Mouse (Mus musculus): Measurements from ENCODE around the gene Zscan5b.
A peak's percentile ranks its signal among the peaks of the same experiment; 100 is the strongest.
"Not testable (repeated sequence)": the region's sequence is repeated elsewhere in the genome, so short reads cannot be mapped to it uniquely, and the experiment has no call there.

Gene Zscan5b

DNA sequence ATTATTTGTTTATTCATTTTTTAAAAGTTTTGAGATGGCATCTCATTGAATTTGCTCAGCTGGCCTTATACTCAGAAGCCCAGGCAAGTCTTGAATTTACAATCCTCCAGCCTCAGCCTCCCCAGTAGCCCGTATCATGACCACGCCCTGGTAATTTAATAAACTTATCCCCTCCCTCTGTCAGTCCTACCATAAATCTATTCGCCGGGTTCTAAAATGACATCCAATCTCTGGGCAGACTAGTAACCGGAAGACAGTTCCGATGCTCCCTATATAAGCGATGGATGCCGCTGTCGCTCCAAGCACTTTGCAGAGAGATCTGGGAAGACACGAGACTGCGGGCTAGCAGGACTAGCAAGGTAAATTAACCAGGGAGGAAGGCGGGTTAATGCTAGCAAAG is at the start of gene Zscan5b:
Gene Zscan5b, plus strand, starts transcription at position 301 of the 400 bp plus-strand sequence.
- no peak for DNase-seq (ENCODE audit: low spot score in 2 of 2)

DNA sequence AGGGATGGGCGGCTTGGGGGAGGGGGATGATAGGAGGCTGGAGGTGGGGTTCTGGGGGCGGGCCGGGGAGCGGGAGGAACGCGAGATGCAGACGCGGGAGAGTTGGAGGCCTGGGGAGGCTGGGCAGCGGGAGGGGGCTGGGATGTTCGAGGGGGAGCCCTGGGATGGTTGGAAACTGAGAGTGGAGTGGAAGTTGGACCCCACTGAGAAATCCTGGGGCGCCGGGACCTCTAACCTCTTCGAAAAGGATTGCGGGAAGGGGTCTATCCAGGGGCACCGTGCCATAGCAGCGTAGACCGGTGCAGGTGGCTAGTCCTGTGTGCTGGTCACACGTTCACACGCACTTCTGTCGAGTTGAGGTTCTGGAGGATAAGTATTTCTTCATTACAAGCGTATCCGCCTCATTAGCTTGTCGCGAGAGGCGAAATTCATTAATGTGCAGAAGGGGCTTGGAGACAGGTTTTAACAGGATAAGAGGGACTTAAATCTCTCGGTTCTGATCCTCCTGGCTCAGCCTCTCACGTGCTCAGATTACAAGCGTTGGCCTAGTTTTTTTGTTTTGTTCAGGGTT is 49.3 kb upstream of the Zscan5b start:
- DNase-seq (ENCODE audit: low spot score in 2 of 2): no peak

DNA sequence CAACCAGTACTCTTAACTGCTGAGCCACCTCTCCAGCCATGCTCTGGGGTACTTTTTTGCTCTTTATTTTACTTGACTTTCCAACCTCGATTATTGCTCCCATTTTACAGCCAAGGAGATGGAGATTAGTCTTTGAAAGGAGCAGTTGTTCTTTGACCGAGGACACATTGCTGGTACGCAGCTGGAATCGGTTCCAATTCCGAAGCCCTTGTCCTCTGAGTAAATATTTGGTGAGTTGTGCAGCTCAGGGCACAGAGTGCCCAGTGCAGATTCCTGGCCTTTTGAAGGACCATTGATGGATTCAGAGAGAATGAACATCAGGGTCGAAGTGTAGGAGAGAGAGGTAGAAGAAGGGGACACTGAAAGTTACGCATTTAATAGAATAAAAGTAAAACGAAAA is 48.2 kb upstream of the Zscan5b start:
- no peak for DNase-seq (ENCODE audit: low spot score in 2 of 2)

DNA sequence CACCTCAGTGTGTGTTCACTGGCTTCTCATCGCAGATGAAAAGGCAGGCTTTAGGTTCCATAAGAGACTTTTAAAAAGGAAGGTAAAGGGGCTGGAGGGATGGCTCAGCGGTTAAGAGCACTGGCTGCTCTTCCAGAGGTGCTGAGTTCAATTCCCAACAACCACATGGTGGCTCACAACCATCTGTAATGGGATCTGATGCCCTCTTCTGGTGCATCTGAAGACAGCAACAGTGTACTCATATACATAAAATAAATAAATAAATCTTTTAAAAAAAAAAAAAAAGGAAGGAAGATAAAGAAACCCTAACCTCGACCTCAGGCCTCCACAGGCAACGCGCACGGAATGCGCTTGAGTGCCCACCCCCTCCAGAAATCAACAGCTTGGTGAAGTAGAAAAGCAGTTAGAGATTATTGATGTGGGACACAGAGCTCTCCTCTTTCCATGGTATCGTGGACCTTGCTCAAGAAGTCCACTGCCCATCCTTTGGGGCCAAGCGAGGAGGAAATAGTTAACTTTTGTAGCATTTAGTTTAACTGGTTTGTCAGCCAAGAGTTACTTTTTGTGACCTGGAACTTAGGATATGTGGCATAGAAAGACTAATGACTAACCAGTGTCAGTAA is 47.6 kb upstream of the Zscan5b start:
- DNase-seq (ENCODE audit: low spot score in 2 of 2): not testable (repeated sequence)

DNA sequence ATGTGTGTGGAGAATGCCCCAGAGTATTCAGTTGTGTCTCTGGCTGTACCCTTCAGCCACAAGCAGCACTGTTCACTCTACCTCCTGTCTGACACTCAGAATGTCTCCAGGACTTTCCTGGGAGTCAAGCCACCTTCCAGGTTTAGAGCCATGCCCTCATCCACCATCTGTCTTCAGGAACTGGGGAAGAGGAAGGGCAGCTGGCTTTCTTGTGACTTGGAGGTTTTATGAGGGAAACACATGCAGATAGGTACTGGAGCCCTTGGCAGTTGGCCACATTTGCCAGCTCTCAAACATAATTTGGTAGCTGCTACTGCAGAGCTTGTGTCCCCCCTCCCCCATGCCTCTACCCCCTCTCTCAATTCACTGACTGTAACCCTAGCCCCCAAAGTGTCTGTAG is 43.1 kb upstream of the Zscan5b start:
- DNase-seq (ENCODE audit: low spot score in 2 of 2): no peak

DNA sequence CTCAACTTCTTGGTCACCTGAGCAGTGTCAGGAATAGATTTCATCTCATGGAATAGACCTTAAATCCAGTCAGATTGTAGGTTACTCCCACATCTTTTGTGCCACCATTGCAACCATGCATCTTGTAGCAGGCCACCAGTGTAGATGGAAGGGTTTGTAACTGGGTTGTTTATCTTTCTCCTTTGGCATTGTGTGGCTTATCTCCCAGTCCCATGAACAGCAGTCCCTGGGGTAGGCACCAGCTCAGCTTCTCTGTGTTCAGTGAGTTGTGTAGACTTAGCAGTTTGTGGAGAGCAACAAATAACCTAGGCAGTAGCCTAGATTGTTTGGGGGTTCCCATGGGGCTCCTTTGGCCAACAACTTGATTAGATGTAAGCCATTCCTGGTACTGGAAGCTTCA is 39.2 kb upstream of the Zscan5b start:
- no peak for DNase-seq (ENCODE audit: low spot score in 2 of 2)

DNA sequence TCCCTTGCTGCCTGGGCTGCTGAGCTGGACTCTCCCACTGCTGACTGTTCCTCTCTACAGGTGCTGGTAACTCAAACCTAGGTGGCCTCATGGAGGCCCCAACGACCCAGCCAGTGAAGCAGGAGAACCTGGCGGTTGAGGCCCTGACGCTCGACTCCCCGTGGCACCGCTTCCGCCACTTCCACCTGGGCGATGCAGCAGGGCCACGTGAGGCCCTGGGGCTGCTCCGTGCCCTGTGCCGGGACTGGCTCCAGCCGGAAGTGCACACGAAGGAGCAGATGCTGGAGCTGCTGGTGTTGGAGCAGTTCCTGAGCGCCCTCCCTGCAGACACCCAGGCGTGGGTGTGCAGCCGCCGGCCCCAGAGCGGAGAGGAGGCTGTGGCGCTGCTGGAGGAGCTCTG is 38.3 kb upstream of the Zscan5b start:
- no peak for DNase-seq (ENCODE audit: low spot score in 2 of 2)

DNA sequence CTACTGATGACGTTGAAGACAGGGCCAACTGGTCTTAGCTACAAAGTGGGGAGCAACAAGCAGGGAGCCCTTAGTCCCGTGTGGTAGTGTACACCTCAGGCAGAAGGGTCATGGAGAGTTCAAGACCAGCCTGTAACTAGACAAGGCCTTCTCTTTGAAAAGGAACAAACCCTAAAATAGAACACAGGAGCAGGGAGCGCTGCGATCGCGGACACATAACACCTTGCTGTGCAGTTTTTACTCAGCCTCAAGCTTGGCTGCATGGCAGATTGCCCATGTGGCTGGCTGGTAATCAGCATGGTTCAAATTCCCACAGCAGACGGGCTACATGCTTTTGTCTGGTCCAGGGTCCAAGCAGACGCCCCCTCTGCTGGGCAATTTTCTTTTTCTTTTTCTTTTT is 37.6 kb upstream of the Zscan5b start:
- no peak for DNase-seq (ENCODE audit: low spot score in 2 of 2)

DNA sequence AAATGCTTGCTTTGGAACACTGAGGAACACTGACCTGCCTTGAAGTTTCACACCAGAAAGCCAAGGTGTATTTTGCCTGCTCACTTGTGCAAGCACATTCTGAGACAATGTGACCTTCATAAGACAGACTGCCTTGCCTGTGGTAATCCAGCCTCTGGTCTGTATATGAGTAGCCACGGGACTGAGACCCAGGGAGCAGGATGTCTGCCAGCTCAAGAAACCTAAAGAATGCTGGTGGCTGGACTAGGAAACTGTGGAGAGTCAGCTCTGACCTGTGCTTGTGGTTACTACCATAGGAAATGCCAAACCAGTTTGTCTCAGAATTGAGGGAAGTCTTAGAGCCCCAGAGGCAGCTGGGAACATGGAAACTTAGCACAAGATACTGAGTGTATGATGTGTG is 36.7 kb upstream of the Zscan5b start:
- no peak for DNase-seq (ENCODE audit: low spot score in 2 of 2)

DNA sequence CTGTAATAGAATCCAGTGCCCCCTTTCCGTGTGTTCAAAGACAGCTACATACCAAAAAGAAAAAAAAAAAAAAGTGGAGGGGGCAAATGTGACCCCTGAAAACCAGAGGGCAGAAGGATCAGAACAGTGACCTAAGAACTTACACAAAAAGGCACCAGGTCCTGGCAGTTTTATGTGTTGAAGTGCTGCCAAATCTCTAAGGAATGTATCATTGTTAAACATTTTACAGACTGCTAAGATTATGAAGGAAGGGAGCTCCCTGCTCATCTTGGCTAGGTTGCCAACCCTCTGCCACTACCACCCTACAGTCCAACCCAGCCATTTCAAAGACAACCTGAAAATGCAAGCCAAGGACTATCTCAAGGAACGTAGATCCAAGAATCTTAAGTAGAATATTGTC is 35.9 kb upstream of the Zscan5b start:
- no peak for DNase-seq (ENCODE audit: low spot score in 2 of 2)

DNA sequence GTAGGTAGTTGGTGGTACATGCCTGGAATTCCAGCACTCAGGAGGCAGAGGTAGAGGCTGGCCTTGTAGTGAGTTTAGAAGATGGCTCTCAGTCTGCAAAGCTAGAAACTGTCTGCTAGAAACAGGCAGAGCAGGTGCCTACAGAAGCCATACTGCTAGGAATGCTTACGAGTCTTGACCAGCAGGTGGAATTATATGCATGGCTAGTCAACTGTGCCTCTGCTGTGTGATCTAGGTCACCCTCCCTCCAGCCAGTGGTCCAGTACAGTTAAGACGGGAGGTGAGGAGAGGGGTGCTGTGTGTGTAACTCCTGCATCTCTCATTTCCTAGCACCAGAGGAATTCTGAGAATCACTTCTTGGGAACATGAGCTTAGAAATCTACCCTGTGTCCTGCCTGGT is 35.3 kb upstream of the Zscan5b start:
- no peak for DNase-seq (ENCODE audit: low spot score in 2 of 2)

DNA sequence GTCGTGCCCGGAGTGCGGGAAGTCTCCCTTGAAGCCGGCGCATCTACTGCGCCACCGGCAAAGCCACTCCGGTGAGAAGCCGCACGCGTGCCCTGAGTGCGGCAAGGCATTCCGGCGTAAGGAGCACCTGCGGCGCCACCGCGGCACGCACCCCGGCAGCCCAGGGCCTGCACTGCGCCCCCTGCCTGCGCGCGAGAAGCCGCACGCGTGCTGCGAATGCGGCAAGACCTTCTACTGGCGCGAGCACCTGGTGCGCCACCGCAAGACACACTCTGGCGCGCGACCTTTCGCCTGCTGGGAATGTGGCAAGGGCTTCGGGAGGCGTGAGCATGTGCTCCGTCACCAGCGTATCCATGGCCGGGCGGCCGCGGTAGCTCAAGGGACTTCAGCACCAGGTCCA is 32.5 kb upstream of the Zscan5b start:
- DNase-seq (ENCODE audit: low spot score in 2 of 2): no peak

DNA sequence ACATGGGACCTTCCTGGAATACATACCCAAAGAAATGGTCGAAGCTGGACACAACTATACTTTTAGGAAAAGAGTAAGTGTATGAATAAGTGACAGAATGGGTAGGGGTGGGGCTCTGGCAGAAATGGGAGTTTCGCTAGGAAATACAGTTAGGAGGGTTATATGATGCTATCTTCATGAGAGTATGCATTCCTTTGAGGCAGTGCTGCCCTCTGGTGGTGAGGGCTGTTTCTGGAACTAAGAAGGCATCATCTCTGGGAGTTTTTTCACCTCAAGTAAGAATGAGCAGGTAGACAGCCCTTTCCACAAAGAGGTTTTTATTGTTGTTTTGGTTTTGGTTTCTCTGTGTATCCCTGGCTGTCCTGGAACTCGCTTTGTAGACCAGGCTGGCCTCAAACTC is 30.7 kb upstream of the Zscan5b start:
- DNase-seq (ENCODE audit: low spot score in 2 of 2): peak; percentile 22 to 79

DNA sequence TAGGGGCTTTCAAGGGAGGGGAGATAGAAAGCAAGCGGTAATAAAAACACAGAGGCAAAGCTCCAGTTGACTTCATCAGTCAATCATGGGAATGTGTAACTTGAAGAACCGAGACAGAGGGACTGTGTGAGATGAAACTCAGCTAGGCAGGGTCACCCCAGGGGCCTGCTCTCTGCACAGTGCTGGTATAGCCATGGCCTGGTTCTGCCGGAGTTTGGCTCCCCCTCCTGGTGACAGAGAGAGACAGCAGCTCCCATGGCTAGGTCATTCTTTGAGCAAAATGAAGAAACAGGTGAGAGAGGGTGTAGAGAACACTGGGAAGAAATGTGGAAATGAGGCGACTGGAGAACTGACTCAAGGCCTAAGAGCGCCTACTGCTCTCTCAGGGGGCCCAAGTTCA is 27.9 kb upstream of the Zscan5b start:
- DNase-seq (ENCODE audit: low spot score in 2 of 2): peak in 1 of 2 experiments; percentile 26

DNA sequence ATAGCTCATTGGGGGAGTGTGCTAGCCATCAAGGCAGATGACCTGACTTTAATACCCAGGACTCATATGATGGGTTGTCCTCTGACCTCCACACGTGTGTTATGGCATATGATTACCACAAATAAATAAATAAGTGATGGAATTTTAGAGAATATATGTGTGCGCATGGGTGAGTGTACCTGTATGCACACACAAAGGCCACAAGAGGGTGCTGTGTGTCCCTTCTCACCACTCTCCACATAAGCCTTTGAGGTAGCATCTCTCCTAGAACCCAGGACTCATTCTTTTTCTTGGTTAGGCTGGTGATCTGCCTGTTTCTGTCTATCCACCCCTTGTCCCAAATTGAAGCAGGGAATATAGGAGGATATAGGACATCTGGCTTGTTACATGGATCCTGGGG is 26.3 kb upstream of the Zscan5b start:
- DNase-seq (ENCODE audit: low spot score in 2 of 2): no peak

DNA sequence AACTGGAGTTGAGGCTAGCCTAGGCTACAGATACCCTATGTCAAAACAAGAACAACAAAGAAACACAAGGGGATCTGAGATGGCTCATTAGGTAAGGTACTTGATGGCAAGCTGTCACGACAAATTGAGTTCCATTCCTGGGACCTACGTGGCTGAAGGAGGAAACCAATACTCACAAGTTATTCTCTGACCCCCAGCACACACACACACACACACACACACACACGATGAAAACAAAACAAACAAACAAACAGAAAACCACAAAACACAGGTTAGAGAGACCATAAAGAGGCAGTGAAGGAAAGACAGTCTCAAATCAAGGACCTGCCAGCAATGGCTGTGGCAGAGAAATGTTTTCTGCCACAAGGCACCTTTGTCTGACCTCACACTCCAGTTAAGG is 25.3 kb upstream of the Zscan5b start, which contains the start of gene Galp:
Gene Galp, plus strand, starts transcription at position 301 of the 400 bp plus-strand sequence.
- DNase-seq (ENCODE audit: low spot score in 2 of 2): no peak

DNA sequence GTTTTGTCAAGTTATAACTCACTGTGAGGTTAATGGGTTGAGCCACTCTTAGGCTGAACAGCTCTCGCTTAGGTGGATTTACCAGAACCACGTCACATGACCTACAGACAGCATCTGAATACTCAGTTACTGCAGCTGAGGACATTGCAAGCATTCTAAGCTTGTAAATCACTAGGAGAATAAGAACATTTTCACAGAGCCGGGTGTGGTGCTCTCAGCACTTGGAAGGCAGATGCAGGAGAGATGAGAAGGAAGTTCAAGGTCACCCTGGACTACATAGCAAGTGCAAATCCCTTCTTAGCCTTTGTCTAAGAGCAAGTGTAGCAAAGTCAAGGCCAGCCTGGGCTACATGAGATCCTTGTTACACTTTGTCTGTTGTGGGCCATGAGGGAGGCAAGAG is 17.9 kb upstream of the Zscan5b start:
- no peak for DNase-seq (ENCODE audit: low spot score in 2 of 2)

DNA sequence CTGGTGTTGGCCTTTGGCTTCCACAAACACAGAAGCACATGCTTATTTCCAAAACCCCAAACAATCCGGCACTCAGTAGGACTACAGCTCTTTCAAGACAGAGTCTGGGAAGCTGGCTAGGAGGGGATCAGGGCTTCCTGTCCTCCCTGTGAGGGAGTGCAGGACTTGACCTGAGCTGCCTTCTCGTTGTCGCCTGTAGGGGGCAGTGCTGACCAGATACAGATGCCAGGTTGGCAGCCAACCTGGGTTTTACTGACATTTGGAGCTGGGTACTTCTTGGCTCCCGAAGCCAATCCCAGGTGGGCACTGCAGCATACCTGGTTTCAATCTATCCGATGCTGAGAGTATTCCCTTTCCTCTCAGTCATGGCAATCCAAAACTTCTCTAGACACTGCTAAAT is 8.9 kb upstream of the Zscan5b start:
- DNase-seq (ENCODE audit: low spot score in 2 of 2): no peak

DNA sequence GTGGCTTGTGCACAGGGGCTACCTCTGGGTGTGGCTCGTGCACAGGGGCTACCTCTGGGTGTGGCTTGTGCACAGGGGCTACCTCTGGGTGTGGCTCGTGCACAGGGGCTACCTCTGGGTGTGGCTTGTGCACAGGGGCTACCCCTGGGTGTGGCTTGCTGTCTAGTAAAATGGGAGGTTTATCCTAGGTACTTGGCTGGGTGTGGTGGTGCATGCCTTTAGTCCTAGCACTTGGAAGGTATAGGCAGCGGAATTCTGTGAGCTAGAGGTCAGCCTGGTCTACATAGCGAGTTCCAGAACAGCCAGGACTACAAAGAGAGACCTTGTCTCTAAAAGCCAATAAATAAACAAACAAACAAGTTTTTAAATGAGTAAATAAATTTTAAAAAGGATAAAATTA is 7.4 kb upstream of the Zscan5b start:
- DNase-seq (ENCODE audit: low spot score in 2 of 2): not testable (repeated sequence)

DNA sequence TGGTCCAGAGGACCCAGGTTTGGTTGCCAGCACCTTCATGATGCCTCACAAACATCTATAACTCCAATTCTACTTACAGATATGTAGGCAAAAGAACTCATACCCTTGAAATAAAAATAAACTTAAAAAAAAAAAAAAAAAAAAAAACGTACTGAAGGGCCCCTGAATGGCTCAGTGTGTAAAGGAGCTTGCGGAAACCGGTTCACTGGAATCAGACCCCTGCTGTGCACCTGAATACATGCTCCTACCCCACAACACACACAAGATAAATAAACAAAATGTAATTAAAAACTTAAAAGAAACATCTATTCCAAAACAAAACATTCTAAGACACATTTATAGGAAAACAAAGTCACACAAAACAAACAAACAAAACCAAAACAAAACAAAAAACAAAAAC is 1.9 kb upstream of the Zscan5b start:
- no peak for DNase-seq (ENCODE audit: low spot score in 2 of 2)

DNA sequence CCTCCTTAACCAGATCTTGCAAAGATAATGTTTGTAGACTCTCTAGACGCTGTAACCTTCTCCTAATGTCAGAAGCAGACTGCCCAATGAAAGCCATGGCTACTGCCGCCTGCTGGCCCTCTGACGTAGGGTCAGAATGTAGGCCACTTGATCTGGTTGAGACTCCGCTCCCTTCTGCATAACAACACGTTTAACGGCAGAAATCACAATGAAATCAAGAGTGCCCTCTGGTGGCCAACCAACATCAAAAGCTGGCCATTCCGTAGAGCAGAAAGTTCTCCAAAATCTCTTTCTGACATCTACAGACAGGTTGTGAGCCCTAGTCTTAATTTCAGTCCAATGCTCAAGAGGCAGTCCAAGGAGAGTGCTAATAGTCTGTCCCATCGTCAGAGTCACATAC is 6.4 kb downstream of the Zscan5b start:
- DNase-seq (ENCODE audit: low spot score in 2 of 2): not testable (repeated sequence)

DNA sequence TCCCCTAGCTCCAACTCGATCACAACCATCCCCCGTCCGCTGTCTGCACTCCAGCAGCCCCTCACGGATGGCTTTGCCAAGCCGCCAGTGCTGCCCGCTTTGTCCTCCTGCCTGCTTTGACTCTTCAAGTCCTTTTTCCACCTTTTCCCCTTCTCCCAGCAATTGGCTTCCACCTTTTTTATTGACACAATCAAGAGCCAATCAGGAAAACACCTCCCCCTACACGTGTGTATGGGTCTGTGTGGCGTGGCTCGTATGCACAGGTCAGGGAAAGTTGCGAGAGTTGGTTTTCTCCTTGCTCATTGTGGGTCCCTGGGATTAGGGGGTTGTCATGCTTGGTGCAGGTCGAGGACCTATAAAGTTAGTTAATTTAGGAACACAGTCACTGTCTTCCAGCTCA is 17.7 kb downstream of the Zscan5b start:
- DNase-seq (ENCODE audit: low spot score in 2 of 2): no peak

DNA sequence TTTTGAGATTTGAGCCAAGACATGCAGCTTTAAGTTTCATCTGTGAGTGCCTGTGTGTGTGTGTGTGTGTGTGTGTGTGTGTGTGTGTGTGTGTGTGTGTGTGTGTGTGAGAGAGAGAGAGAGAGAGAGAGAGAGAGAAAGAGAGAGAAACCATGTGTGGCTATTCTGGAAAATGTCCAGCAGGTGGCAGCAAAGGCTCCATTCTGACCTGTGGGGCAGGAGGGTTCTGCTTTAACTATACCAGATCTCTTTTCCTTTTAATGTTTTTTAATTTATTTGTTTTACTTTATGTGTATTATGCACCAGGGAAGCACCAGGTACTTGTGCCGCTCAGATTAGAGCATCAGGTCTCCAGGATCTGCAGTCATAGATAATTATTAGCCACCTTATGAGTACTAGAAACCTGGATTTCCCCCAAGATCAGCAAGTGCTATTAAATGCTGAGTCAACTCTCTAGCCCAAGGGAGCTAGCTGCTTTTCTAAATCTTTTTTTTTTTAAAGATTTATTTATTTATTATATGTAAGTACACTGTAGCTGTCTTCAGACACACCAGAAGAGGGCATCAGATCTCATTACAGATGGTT is 18.9 kb downstream of the Zscan5b start:
- DNase-seq (ENCODE audit: low spot score in 2 of 2): peak in 1 of 2 experiments; percentile 8
